Mouse (Mus musculus): Measurements from ENCODE around the gene Rnase12. TPM values are rescaled to one million over a fixed set of nuclear protein-coding genes. Genes with fewer than 3 reads are reported as not detected.
"Not testable (repeated sequence)": the region's sequence is repeated elsewhere in the genome, so short reads cannot be mapped to it uniquely, and the experiment has no call there.

Gene Rnase12
- total RNA-seq, 2 experiments from 2014 or later: 0.64 TPM; not detected in 1

DNA sequence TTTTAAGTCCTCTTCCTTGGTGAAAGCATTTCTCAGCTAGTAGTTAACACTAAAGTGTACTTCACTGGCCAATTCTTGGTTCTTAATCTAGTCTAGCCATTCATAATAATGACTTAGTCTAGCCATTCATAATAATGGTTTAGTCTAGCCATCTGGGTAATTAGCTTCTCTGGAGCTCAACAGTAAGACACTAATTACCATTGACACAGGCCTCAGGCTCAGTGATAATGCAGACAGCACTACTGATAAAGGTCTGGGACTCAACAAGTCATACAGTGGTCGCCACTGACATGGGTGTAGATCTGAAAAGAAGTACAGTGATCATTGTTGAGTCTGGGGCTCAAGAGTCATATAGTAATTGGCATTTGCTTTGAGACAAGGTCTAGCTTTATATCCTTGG is 32.6 kb downstream of the Rnase12 start:
- no peak for DNase-seq (ENCODE audit: low spot score in 2 of 2)

DNA sequence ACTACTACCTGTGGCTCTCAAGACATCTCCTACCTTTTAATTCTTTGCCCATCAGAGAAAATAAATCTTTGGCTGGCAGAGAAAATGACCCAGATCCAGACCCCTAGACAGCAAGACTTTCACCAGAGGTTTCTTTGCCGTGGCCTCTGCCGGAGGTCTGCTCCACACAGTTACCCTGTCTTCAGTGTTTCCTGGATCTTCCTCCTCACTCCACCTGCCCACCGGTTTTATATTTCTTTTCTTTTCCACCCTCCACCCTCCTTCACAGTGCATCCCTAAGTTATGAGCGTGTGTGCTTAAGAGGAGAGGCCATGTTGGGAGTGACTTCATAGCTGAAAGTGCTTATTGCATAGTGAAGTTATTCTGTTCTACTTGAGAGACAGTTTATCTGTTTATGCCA is 34.0 kb downstream of the Rnase12 start:
- no peak for DNase-seq (ENCODE audit: low spot score in 2 of 2)

DNA sequence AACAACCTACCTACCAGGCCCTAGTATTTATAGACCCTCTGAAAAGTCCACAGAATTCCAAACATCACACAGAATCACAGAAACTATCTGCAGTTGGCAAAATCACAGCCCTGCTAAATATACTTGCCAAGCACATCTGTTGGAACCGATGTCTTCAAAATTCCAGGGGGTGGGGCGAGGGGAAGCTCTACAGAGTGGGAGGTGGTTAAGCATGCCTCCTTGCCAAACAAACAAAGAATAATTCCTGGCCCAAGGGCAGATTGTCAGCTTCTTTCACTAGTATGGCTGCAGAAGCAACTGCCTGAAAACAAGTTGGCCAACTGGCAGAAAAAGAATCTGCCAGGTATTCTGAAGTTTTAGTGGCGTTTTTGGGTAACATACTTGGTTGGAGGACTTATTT is 40.2 kb downstream of the Rnase12 start:
- DNase-seq (ENCODE audit: low spot score in 2 of 2): no peak

DNA sequence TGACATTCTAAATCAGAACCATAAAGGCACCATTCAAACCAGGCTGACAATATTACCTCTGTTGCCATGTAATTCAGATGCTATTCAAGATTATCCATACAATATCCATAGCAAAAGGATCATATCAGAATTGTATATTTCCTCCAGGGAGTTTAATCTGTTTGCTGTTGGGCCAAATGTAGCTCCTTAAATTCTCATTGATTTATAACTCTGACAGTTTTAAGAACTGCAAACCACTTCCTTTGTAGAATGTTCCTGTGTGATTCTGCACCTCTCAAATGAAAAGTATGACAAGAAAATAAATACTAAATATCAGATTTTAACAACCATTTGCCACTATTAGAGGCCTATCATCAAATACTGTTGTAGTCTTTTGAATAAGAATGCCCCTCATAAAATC is 41.7 kb downstream of the Rnase12 start:
- no peak for DNase-seq (ENCODE audit: low spot score in 2 of 2)

DNA sequence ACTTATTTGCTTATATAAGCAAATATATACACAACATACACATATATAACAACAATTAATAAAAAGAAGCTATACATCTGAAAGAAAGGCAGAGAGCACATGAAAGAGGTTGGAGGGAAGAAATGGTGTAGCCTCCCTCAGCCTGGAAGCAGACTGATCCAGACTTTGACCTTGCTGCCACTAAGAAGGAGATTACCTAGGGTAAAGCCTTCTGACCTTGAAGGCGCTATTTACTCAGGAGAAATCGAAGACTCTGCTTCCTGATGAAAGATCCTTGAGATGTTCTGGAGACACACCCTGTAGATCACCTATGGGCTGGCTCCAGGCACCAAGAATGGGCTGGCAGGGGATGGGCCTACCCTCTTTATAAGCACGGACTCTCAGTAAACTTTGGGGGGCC is 42.7 kb downstream of the Rnase12 start:
- not testable (repeated sequence) for DNase-seq (ENCODE audit: low spot score in 2 of 2)

DNA sequence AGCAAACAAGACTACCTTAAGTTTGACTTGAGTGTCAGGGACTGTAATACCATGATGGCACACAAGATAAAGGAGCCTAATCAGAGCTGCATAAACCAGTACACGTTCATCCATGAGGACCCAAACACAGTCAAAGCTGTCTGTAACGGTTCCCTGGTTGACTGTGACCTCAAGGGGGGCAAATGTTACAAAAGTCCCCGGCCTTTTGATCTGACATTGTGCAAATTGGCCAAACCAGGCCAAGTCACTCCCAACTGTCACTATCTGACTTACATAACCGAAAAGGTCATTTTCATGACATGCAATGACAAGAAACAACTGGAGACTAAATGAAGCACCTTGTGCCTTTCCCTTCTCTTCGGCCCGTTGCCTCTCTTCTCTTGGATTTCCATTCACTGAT is 47.9 kb downstream of the Rnase12 start:
- no peak for DNase-seq (ENCODE audit: low spot score in 2 of 2)

DNA sequence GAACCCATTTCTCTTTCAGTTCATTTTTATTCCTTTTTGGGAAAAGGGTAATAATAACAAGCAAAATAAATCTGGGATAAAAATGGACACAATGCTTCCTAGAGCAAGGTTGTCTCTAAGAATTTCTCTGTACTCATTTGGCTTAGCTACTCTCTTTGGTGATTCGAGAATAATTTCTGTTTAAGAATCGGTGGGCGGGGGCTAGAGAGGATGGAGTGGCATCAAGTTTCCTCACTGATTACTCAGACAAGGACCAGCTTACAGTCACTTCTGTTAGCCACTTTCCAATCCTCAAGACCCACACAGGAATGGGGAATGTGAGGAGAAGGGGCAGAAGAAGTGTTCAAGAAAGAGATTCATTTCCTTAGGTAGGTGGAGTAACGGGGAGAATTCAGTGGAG is 48.7 kb downstream of the Rnase12 start:
- no peak for DNase-seq (ENCODE audit: low spot score in 2 of 2)

DNA sequence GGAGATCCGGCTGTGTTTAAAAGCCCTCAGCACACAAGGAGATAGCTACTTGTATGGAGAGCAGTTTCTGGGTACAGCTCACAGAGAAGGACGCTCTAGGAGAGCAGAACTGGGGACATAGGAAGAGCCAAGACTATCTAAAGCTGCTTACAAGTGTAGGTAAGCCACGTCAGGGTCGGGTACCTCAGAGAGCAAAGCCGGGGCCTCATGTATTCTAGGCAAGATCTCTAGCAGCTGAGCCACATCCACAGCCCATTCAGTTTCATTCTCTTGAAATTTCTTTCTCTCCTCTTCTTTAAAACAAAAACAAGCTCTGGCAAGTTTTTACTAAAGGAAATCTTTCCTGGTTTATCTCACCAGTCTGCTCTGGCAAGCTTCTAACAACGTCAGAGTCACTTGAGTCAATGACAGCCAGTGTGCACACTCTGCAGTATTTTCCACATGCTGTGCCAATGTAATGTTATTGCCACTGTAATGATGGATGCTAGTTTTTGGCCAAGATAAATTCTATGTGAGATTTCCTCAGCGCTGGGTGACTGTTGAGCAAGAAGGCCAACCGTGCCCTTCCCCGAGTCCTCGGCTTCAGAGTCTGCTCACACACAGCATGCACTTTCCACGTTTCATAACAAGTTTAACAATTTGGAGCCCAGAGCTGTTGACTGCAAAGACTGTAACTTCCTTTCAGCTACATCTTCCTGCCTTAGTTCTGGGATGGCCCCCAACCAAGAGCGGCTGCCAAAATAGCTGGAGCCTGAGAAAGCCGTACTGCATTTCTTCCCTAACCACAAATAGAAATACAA is 49.3 kb downstream of the Rnase12 start:
- peak in 1 of 2 experiments; percentile 34 for DNase-seq (ENCODE audit: low spot score in 2 of 2)

DNA sequence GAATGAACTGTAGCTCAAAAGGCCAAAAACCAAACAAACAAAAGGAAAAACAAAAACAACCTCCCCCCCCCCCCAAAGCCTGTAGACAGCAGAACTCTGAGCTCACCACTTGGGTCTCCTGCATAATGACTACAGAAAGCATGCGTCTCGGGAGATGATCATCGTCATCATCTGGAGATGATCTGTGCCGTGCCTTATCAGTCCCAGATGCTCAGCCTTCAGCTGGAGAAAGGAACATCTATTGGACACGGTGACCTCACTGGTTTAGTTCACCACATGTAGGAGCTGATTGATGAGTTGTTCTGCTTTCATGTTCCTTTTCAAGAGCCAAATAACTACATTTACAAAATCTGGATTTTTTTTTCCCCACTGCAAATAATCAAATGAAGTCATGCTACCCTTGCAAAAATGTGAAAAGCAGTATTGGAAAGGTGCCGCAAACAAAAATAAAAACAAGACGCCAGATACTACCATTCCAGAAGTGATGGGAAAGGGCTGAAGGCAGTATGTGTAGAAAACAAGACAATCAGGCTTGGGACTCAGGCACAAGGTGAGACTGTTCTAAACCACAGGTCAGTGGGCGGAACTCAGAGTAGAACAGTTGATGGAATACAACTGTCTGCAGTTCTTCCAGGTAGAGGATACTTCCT is 50.2 kb downstream of the Rnase12 start, which contains the start of gene Rnase10:
TSS of gene Rnase10 (plus strand) at position 600 of the 650 bp plus-strand sequence.
- no peak for DNase-seq (ENCODE audit: low spot score in 2 of 2)

Other genes starting within 250 kb of the Rnase12 start
- not detected for gene Ccnb1ip1, start 249.9 kb downstream of the Rnase12 start, total RNA-seq (2021)
- 10 to 100 TPM; 48.2 to 57.3 TPM for gene Parp2, start 249.8 kb downstream of the Rnase12 start, total RNA-seq (2021)
- 10 to 100 TPM; 19.1 to 20.6 TPM for gene Tep1, start 187.1 kb downstream of the Rnase12 start, total RNA-seq (2021)
- 1 to 10 TPM; 1.4 to 1.7 TPM for gene Klhl33, start 160.2 kb downstream of the Rnase12 start, total RNA-seq (2021)
- 10 to 100 TPM; 62.9 to 66.0 TPM for gene Osgep, start 132.8 kb downstream of the Rnase12 start, total RNA-seq (2021)
- gene Apex1, start 132.7 kb downstream of the Rnase12 start, total RNA-seq (2021): 100 to 1,000 TPM; 100 to 106 TPM
- 10 to 100 TPM; 49.5 to 57.8 TPM for gene Pip4p1, start 126.8 kb downstream of the Rnase12 start, total RNA-seq (2021)
- 10 to 100 TPM; 36.8 to 39.4 TPM for gene Pnp, start 126.6 kb downstream of the Rnase12 start, total RNA-seq (2021)
- 10 to 100 TPM; 28.1 to 33.3 TPM for gene Gm49342, start 113.1 kb downstream of the Rnase12 start, total RNA-seq (2021)
- 1 to 10 TPM; 1.4 to 2.5 TPM for gene Pnp2, start 101.7 kb downstream of the Rnase12 start, total RNA-seq (2021)
- gene Rnase10, start 49.9 kb downstream of the Rnase12 start, total RNA-seq (2021): under 1 TPM in 1 of 2 experiments, not detected in 1; 0.25 TPM
- not detected for gene Rnase9, start 15.8 kb downstream of the Rnase12 start, total RNA-seq (2021)
- gene Rnase11, start 7.5 kb downstream of the Rnase12 start, total RNA-seq (2021): not detected
- not detected for gene Olfr750, start 16.8 kb upstream of the Rnase12 start, total RNA-seq (2021)
- 10 to 100 TPM; 59.1 to 73.4 TPM for gene Rnase4, start 33.4 kb upstream of the Rnase12 start, total RNA-seq (2021)
- 10 to 100 TPM in 1 of 2 experiments, 1 to 10 TPM in 1; 9.9 to 10.7 TPM for gene Ang, start 33.5 kb upstream of the Rnase12 start, total RNA-seq (2021)
- under 1 TPM in 1 of 2 experiments, not detected in 1; 0.28 TPM for gene Eddm3b, start 56.8 kb upstream of the Rnase12 start, total RNA-seq (2021)
- 1 to 10 TPM in 1 of 2 experiments, under 1 TPM in 1; 0.84 to 1.6 TPM for gene Rnase6, start 66.2 kb upstream of the Rnase12 start, total RNA-seq (2021)
- 100 to 1,000 TPM in 1 of 2 experiments, not detected in 1; 401 TPM for gene Rnase1, start 89.1 kb upstream of the Rnase12 start, total RNA-seq (2021)
- not detected for gene Rnase2b, start 104.6 kb upstream of the Rnase12 start, total RNA-seq (2021)
- not detected for gene Ang2, start 141.5 kb upstream of the Rnase12 start, total RNA-seq (2021)
- gene Ear14, start 145.7 kb upstream of the Rnase12 start, total RNA-seq (2021): not detected
- not detected for gene Rnase2a, start 198.5 kb upstream of the Rnase12 start, total RNA-seq (2021)